Mouse (Mus musculus) olfactory bulb, adult 2 months (tissue): Measurements from ENCODE around the gene Ecel1.

Experiments
- CTCF ChIP-seq: fragments of 200-500 bp; IDR thresholded peaks from 2 replicates; pipeline ENCODE4 v1.5.1; 2012; ENCODE audit warnings: low read depth, mild to moderate bottlenecking, low read length, moderate library complexity; ENCODE audit not compliant: insufficient read depth
- POLR2A ChIP-seq: fragments of 200-500 bp; IDR thresholded peaks from 2 replicates; pipeline ENCODE4 v1.6.1; 2012; ENCODE audit warnings: mild to moderate bottlenecking, low read depth, low read length, moderate library complexity; ENCODE audit not compliant: insufficient read depth

DNA sequence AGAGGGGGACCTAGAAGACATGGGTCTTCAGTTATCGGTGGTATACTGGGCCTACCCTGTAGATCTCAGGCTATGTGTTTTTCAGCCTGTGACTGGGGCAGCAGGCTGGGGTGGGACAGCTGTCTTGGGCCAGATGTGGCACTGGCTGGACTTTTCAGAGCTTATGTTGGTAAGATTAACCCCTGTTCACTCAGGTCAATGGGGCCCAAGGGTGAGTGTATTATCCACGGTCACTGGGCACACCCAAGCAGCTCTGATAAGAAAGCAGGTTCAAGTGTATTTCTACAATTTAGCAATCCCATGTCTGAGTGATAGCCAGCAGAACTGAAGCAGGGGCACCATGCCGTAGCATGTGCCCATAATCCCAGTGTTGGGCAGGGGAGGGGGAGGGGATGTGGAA lies 54.2 kb downstream of the Ecel1 start:
- TF ChIP-seq CTCF (no peak), POLR2A (no peak)
